ENCODE assay signal across 16 mouse cellular contexts in genomic region chr4:139724296-139724695, GRCm38 (mm10).
DNase-seq lines count a peak whose midpoint lies in the region; ATAC-seq lines count a peak whose summit lies in the region.
"Had no signal": no experiment of that assay in that cellular context is flagged by ENCODE, and none has a peak within 500 bp of the region (broad histone marks: within the 10 kb centered on the region; RNA-seq: fewer than 3 reads in every experiment).

No protein-coding gene starts in this region.

- no peaks in the 10 kb centered on the region for H3K36me3 ChIP-seq in heart, embryonic 13.5 days
- no peaks in the 10 kb centered on the region for H3K36me3 ChIP-seq in midbrain, embryonic 16.5 days (ENCODE audit: control insufficient read depth, insufficient read depth, low read length)
- no peaks in the 10 kb centered on the region for H3K36me3 ChIP-seq in kidney, embryonic 16.5 days (ENCODE audit: insufficient read depth, low read length)
- H3K36me3 ChIP-seq: neural tube, embryonic 13.5 days; stomach, embryonic 15.5 days had no signal

- DNase-seq in embryo, embryonic 10.5 days (ENCODE audit: low spot score), result peak; percentile 10
- no peak for DNase-seq in embryo, embryonic 9.5 days (ENCODE audit: extremely low spot score)
- no peak for DNase-seq in heart, adult 9 months (ENCODE audit: low spot score in 2 of 2)
- peak; percentile 72 for DNase-seq in ZHBTc4 (ENCODE audit: low read depth, low spot score)
- DNase-seq in layer of hippocampus, adult 18-20 months (ENCODE audit: low spot score in 2 of 2), result no peak
- DNase-seq: adrenal gland, postnatal 36 days; cerebellum, adult 9-10 months; gastrocnemius, postnatal 25 days had no signal

- no peak overlapping the region for H3K4me3 ChIP-seq in heart, embryonic 13.5 days
- no peak overlapping the region for H3K4me3 ChIP-seq in midbrain, embryonic 16.5 days (ENCODE audit: low read depth, low read length)
- no peak overlapping the region for H3K4me3 ChIP-seq in kidney, embryonic 16.5 days (ENCODE audit: low read length)
- H3K4me3 ChIP-seq: neural tube, embryonic 13.5 days; stomach, embryonic 15.5 days had no signal

- no peak for ATAC-seq in heart, embryonic 13.5 days (ENCODE audit: extremely low read depth, insufficient number of reproducible peaks, low FRiP score, low TSS enrichment)
- ATAC-seq in midbrain, embryonic 16.5 days, result no peak
- no peak for ATAC-seq in kidney, embryonic 16.5 days (ENCODE audit: low FRiP score, low TSS enrichment)
- ATAC-seq: CD4-positive, CD25-positive, alpha-beta regulatory T cell, adult 4 months; inflammation-experienced regulatory T-cells, adult 6 months had no signal

- no peak overlapping the region for H3K27ac ChIP-seq in heart, embryonic 13.5 days (replicated peaks)
- H3K27ac ChIP-seq in midbrain, embryonic 16.5 days (ENCODE audit: low read length), result peak overlapping the region; percentile 18
- no peak overlapping the region for H3K27ac ChIP-seq in kidney, embryonic 16.5 days (ENCODE audit: low read length)
- H3K27ac ChIP-seq: liver, embryonic 14.5 days; neural tube, embryonic 13.5 days; stomach, embryonic 15.5 days had no signal

- 45% methylated on average over 4 of the region's 4 CpGs for WGBS in heart, embryonic 13.5 days
- WGBS in midbrain, embryonic 16.5 days, result 80% methylated on average over 4 of the region's 4 CpGs
- 70% methylated on average over 4 of the region's 4 CpGs for WGBS in kidney, embryonic 16.5 days

- H3K4me1 ChIP-seq in heart, embryonic 13.5 days, result 0 out of 2 replicates have a peak, but pooled peaks cover 3% of the 10 kb centered on the region
- H3K4me1 ChIP-seq in midbrain, embryonic 16.5 days (ENCODE audit: control insufficient read depth, insufficient read depth, low read length), result peaks cover 3% of the 10 kb centered on the region; the same call in 1 of the 2 replicates
- H3K4me1 ChIP-seq in kidney, embryonic 16.5 days (ENCODE audit: insufficient read depth, low read length), result no peaks in the 10 kb centered on the region
- H3K4me1 ChIP-seq: neural tube, embryonic 13.5 days; stomach, embryonic 15.5 days had no signal

- H3K9me3 ChIP-seq in heart, embryonic 13.5 days, result no peaks in the 10 kb centered on the region
- no peaks in the 10 kb centered on the region for H3K9me3 ChIP-seq in midbrain, embryonic 16.5 days (replicated peaks; ENCODE audit: control insufficient read depth, low read length, poor library complexity, severe bottlenecking)
- H3K9me3 ChIP-seq in kidney, embryonic 16.5 days (ENCODE audit: low read length), result no peaks in the 10 kb centered on the region
- H3K9me3 ChIP-seq: neural tube, embryonic 13.5 days; stomach, embryonic 15.5 days had no signal

- peak overlapping the region; percentile 15; the same call in 1 of the 2 replicates for H3K4me2 ChIP-seq in heart, embryonic 13.5 days
- H3K4me2 ChIP-seq in midbrain, embryonic 16.5 days (ENCODE audit: low read length), result no peak overlapping the region
- H3K4me2 ChIP-seq in kidney, embryonic 16.5 days (replicated peaks; ENCODE audit: low read depth, low read length), result no peak overlapping the region
- H3K4me2 ChIP-seq: stomach, embryonic 15.5 days had no signal

- peaks cover 38% of the 10 kb centered on the region for H3K27me3 ChIP-seq in heart, embryonic 13.5 days (replicated peaks)
- no peaks in the 10 kb centered on the region for H3K27me3 ChIP-seq in midbrain, embryonic 16.5 days (ENCODE audit: control insufficient read depth, insufficient read depth, low read depth, low read length)
- H3K27me3 ChIP-seq in kidney, embryonic 16.5 days (ENCODE audit: insufficient read depth, low read length), result peaks cover 7% of the 10 kb centered on the region
- H3K27me3 ChIP-seq: neural tube, embryonic 13.5 days had no signal

- H3K9ac ChIP-seq in heart, embryonic 13.5 days, result no peak overlapping the region
- H3K9ac ChIP-seq in midbrain, embryonic 16.5 days (ENCODE audit: low read depth, low read length), result no peak overlapping the region
- no peak overlapping the region for H3K9ac ChIP-seq in kidney, embryonic 16.5 days (replicated peaks; ENCODE audit: low read length)
- H3K9ac ChIP-seq: liver, embryonic 14.5 days; neural tube, embryonic 13.5 days; stomach, embryonic 15.5 days had no signal

Comparison
In these comparisons a context has a peak if more than half of its experiments do, and no peak if none do; other contexts are left out.
1. DNase-seq: peak in embryo, embryonic 10.5 days (single experiment) and ZHBTc4 (single experiment); none in embryo, embryonic 9.5 days (single experiment), heart, adult 9 months (0 of 2) and layer of hippocampus, adult 18-20 months (0 of 2).